Mouse (Mus musculus) kidney, embryonic 14.5 days (tissue): Measurements from ENCODE around the gene Speer4d. TPM values are rescaled to one million over a fixed set of nuclear protein-coding genes. Genes with fewer than 3 reads are reported as not detected.
"Not testable (repeated sequence)": the region's sequence is repeated elsewhere in the genome, so short reads cannot be mapped to it uniquely, and the experiment has no call there.

Source experiments
- ATAC-seq: fragments of 200-750 bp; cut with Nextera tagmentation; 2 replicates; pipeline ENCODE4 v1.8.0; 2017; ENCODE audit warnings: moderate number of reproducible peaks, mild to moderate bottlenecking, moderate TSS enrichment, moderate library complexity; ENCODE audit not compliant: low FRiP score, low TSS enrichment
- H3K27ac ChIP-seq: fragments of 300-500 bp; sonication (generic); 2 replicates; pipeline ENCODE4 v1.5.1; 2014; ENCODE audit warnings: low read depth, mild to moderate bottlenecking, low read length, moderate library complexity, mixed read lengths
- H3K27me3 ChIP-seq: fragments of 300-500 bp; sonication (generic); 2 replicates; pipeline ENCODE4 v1.6.1; 2014; ENCODE audit warnings: mild to moderate bottlenecking, low read length; ENCODE audit not compliant: control insufficient read depth, insufficient read depth
- H3K36me3 ChIP-seq: fragments of 300-500 bp; sonication (generic); 2 replicates; pipeline ENCODE4 v1.6.1; 2014; ENCODE audit warnings: low read length, mixed read lengths; ENCODE audit not compliant: control insufficient read depth, insufficient read depth
- H3K4me1 ChIP-seq: fragments of 300-500 bp; sonication (generic); 2 replicates; pipeline ENCODE4 v1.6.1; 2014; ENCODE audit warnings: low read length, mixed read lengths; ENCODE audit not compliant: control insufficient read depth, insufficient read depth
- H3K4me2 ChIP-seq: fragments of 300-500 bp; sonication (generic); replicated peaks from 2 replicates; pipeline ENCODE4 v1.6.1; 2014; ENCODE audit warnings: low read depth, mild to moderate bottlenecking, low read length
- H3K4me3 ChIP-seq: fragments of 300-500 bp; sonication (generic); 2 replicates; pipeline ENCODE4 v1.5.1; 2014; ENCODE audit warnings: mild to moderate bottlenecking, low read length
- H3K9ac ChIP-seq: fragments of 300-500 bp; sonication (generic); 2 replicates; pipeline ENCODE4 v1.6.1; 2014; ENCODE audit warnings: low read depth, mild to moderate bottlenecking, low read length, moderate library complexity
- H3K9me3 ChIP-seq: fragments of 300-500 bp; sonication (generic); 2 replicates; pipeline ENCODE4 v1.6.1; 2016; ENCODE audit warnings: low read length; ENCODE audit not compliant: control insufficient read depth
- WGBS: fragments of 180-500 bp; shearing (Covaris S2); extraction: QIAGEN DNeasy Blood & Tissue Kit; methylation state at CpG from one replicate; pipeline ENCODE4 v1.1.7; 2014; 5-methylcytosine and 5-hydroxymethylcytosine counted together
- polyA plus RNA-seq: library from polyadenylated mRNA; unstranded; fragments of >200 nt; fragmentation: Nextera tagmentation; extraction: Ambion mirVana; gene quantifications from 2 replicates; pipeline ENCODE4 v1.2.1, GENCODE M21; 2014

The Speer4d gene
- polyA plus RNA-seq, 1 experiment from 2014 or later = not detected

DNA sequence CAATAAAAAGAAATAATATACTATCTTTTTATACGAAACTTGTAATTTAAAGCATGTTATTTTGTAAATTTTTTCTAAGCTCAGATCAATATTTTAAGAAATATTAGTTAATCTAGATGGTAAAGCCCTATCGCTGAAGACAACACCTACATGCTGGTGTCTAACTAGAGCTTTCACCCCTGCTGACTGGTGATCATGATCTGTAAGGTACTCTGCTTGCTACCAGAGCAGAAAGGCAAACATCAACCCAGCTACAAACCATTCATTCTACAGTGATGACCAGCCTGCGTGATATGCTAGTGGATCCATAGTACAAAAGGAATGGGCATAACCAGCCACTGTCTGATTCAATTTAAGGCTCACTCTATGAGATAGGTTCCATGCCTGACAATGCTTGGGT, 16.9 kb upstream of the Speer4d start:
- H3K4me3 ChIP-seq, H3K36me3 ChIP-seq, H3K4me2 ChIP-seq, H3K27me3 ChIP-seq, H3K9ac ChIP-seq, ATAC-seq, H3K27ac ChIP-seq, H3K4me1 ChIP-seq: not testable (repeated sequence)
- 79% methylated on average over 3 of the region's 3 CpGs for WGBS
- H3K9me3 ChIP-seq = peaks cover 13% of the 10 kb centered on the region

DNA sequence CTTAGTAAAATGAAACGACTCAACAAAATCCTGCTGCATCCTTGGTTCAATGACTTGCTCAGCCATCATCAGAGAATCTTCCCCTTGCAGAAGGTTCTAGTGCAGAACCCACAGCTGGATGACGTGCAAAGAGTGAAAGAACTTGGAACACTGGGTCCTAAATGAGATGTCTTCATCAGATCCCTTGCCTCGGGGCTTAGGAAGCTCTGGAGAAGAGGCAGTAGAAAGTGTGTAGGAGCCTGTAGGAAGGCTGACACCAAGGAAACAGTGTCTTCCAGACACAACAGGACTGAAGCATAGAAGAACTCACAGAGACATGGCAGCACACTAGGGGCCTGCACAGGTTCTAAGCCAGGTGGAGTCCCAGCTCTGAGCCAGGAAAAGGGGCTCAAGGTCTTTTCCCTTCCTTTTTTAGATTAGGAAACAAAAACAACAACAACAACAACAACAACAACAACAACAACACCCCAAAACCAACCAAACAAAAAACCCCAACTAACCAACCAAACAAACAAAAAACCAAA, 16.4 kb upstream of the Speer4d start:
- ATAC-seq, H3K27me3 ChIP-seq, H3K4me2 ChIP-seq, H3K9ac ChIP-seq, H3K4me3 ChIP-seq, H3K36me3 ChIP-seq, H3K4me1 ChIP-seq, H3K27ac ChIP-seq: not testable (repeated sequence)
- 66% methylated on average over 3 of the region's 3 CpGs for WGBS
- H3K9me3 ChIP-seq = peaks cover 13% of the 10 kb centered on the region

DNA sequence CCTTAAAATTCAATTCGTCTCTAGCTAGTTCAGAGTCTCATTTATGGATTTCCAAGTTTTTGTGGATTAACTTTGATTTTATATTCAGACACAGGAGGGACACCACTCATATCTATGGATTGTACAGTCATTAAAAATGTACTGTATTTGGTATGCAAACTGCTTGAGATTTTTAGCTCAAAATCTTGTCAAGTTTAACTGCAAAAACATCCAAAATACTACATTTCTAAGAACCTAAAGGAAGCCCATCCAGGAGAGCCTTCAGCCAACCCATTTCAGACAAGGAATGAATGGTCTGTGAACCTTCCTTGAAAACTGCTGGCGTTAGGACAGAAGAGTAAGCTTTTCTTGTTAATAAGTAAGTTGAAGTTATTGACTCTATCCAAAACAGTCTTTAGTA, 15.9 kb upstream of the Speer4d start:
- not testable (repeated sequence) for H3K9ac ChIP-seq, H3K27ac ChIP-seq, H3K27me3 ChIP-seq, H3K4me2 ChIP-seq, H3K4me3 ChIP-seq, H3K36me3 ChIP-seq, ATAC-seq, H3K4me1 ChIP-seq
- 53% methylated on average over 2 of the region's 2 CpGs for WGBS
- peaks cover 13% of the 10 kb centered on the region for H3K9me3 ChIP-seq

DNA sequence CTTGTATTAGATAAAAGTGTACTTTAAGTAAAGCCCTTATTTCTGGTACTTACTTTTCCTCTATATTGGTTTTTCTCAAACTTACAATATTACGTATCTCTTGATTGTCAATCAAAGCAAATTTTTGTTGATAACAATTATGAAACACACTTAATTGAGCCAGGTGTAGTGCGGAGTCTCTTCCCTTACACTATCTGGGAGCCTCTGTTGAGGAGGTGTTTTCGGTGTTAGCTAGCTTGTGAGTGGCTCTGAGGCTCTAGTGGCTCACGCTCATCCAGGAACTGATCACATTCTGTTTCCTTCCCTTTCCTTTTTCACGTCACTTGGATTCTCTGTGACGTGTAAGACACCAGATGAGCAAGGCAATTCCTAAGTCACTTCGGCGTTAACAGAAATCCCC, 15.3 kb upstream of the Speer4d start:
- not testable (repeated sequence) for H3K4me3 ChIP-seq, H3K36me3 ChIP-seq, H3K4me1 ChIP-seq, H3K9ac ChIP-seq, H3K27me3 ChIP-seq, ATAC-seq, H3K4me2 ChIP-seq, H3K27ac ChIP-seq
- peaks cover 13% of the 10 kb centered on the region for H3K9me3 ChIP-seq
- WGBS = 77% methylated on average over 8 of the region's 8 CpGs

DNA sequence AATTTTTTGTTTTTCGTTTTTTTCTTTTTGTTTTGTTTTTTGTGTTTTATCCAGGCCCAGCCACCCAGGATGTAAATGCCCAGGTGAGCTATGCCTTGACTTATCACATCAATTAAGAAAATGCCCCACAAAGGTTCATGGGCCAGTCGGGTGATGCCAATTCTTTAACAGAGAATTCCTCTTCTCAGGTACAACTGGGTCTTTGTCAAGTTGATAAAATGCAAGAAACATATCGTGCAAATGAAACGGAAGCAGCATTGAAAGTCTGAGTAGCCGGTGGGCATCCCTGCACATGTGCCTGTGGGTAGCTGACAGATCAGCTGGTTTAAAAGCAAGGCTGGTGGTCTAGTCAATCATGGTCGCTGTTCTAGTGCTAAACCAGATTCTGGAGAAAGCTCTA, 12.2 kb upstream of the Speer4d start:
- not testable (repeated sequence) for H3K4me1 ChIP-seq, H3K9me3 ChIP-seq, H3K27ac ChIP-seq, H3K4me3 ChIP-seq, H3K27me3 ChIP-seq, H3K4me2 ChIP-seq, H3K36me3 ChIP-seq, H3K9ac ChIP-seq
- WGBS = 70% methylated on average over 6 of the region's 6 CpGs
- ATAC-seq = 0 out of 2 replicates have a peak, but pooled peaks have one; percentile 60

DNA sequence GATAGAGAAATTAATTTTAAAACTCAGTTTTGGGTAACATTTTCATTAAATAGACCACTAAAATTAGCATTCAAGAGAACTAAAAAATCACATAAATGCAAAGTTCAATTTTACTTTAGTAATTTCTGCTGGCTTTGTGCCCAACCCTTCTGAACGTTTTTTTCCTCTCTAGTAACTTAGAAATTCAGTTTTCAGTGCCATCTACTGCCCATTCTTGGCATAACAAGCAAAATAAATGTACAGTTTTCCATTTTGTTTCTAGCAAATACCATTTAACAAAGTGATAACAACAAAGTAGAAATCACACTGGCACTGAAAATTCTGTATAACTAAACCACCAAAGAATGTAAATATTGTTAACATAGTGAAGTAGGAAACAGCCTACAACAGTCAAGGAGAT, 8.2 kb upstream of the Speer4d start:
- H3K27me3 ChIP-seq, H3K4me1 ChIP-seq, H3K36me3 ChIP-seq, H3K27ac ChIP-seq, H3K4me3 ChIP-seq, H3K4me2 ChIP-seq, ATAC-seq, H3K9ac ChIP-seq, H3K9me3 ChIP-seq: not testable (repeated sequence)
- 5% methylated on average over 1 of the region's 1 CpGs for WGBS

DNA sequence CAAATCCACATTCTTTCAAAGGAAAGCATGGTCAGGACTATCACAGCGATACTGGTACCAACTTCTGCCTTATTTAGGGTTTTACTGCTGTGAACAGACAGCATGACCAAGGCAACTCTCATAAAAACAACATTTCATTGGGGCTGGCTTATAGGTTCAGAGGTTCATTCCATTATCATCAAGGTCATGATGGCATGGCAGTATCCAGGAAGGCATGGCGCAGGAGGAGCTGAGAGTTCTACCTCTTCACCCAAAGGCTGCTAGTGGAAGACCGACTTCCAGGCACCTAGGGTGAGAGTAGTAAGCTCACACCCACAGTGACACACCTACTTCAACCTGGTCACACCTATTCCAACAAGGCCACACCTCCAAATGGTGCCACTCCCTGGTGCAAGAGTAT, 2.7 kb upstream of the Speer4d start:
- not testable (repeated sequence) for H3K27me3 ChIP-seq, H3K9me3 ChIP-seq, ATAC-seq, H3K4me3 ChIP-seq, H3K4me2 ChIP-seq, H3K36me3 ChIP-seq, H3K27ac ChIP-seq, H3K9ac ChIP-seq, H3K4me1 ChIP-seq
- 84% methylated on average over 3 of the region's 3 CpGs for WGBS

DNA sequence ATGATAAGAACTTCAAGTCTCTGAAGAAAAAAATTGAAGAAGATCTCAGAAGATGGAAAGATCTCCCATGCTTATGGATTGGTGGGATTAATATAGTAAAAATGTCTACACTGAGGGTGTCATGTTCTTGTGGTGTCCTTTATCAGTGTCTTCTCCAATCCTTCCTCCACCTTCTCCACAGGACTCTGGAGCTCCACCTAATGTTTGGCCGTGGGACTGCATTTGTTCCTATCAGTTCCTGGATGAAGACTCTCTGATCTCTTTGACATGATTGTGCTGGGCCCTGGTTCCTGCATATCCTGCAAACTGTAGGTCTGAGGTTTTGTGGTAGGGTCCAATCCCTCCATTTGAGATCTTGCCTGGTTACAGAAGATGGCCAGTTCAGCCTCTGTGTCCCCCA, 9.3 kb downstream of the Speer4d start:
- H3K27ac ChIP-seq, H3K4me3 ChIP-seq, H3K27me3 ChIP-seq, H3K9me3 ChIP-seq, H3K36me3 ChIP-seq, ATAC-seq, H3K4me1 ChIP-seq, H3K9ac ChIP-seq, H3K4me2 ChIP-seq: not testable (repeated sequence)
- 30% methylated on average over 1 of the region's 1 CpGs for WGBS

DNA sequence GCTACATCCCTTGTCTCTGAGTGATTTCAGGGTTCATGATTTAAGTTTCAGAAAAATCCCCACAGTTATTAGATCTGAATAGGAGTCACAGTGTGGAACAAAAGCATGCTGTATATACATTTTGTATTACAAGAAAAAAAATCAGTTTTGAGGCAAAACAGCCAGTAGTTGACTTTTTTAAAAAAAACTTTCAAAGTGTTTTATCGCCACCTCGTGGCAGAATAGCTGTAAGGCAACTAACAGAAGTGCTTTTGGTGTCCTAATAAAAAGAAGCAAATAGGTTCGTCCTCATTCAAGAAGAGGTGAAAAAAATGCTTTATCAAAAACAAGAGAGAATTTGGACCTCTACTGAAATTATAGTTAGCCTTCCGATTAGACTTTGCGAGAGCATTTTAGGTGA, 11.2 kb downstream of the Speer4d start:
- H3K4me2 ChIP-seq, H3K36me3 ChIP-seq, H3K27me3 ChIP-seq, H3K27ac ChIP-seq, H3K9me3 ChIP-seq, H3K4me3 ChIP-seq, H3K4me1 ChIP-seq, H3K9ac ChIP-seq, ATAC-seq: not testable (repeated sequence)
- 30% methylated on average over 5 of the region's 5 CpGs for WGBS

DNA sequence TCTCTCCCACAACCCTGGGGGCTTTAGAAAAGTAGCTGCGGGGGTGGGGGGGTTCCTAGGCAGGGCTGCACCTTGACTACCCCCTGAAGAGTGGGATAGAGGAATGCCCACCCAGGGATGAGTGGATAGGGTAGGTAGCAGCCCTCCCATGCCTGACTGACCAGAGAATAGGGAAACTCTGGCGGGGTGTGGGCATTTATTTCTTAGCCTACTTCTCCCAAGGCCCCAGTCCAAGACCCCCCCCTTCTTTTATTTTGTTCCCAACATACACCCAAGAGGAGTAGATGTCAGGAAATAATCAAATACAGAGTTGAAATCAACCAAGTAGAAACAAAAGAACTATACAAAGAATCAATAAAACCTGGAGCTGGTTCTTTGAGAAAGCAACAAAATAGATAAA, 18.8 kb downstream of the Speer4d start:
- not testable (repeated sequence) for ATAC-seq, H3K36me3 ChIP-seq
- 64% methylated on average over 2 of the region's 2 CpGs for WGBS

More for the DNA sequence above, 18.8 kb downstream of the Speer4d start:
- not testable (repeated sequence) for H3K27me3 ChIP-seq, H3K27ac ChIP-seq, H3K4me2 ChIP-seq, H3K9ac ChIP-seq, H3K4me3 ChIP-seq, H3K9me3 ChIP-seq, H3K4me1 ChIP-seq
